Mouse (Mus musculus) spleen, embryonic (tissue): Measurements from ENCODE around the gene Mt2.
"Not testable (repeated sequence)": the region's sequence is repeated elsewhere in the genome, so short reads cannot be mapped to it uniquely, and the experiment has no call there.

Experiments
- CTCF ChIA-PET: fragments of 350-600 bp; sonication (Branson Sonifier 250); formaldehyde crosslinking; loops from one replicate; lab custom pipeline; 2022; lab: Charles Lee

The Mt2 gene

DNA sequence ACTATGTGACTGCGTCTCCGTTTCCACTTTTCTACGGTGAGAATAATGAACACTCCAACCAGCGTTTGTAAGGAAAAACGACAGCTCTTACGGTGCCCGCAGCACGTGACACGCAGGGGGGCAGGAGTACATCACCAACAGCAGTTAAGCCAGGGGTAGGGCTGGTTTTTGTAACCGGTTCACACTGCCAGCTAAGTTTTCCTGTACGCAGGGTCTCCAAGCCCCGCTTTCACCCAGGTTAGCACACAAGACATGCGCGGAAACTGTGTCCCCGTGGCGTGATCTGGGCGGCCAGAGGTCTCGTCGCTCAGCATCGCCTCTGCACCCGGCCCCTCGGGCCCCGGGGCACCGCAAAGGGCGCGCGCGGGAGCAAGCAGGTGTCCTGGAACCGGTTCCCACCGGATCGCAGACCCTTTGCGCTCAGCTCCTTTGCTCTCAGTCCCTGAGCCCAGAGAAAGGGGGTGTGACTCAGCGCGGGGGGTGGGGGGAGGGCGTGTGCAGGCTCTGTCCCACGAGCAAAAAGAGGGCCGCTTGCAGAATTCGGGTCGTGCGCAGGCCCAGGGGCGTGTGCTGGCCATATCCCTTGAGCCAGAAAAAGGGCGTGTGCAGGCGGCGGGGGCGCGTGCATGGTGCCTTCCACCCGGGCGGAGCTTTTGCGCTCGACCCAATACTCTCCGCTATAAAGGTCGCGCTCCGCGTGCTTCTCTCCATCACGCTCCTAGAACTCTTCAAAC lies at the start of gene Mt2:
Mt2 (plus strand) TSS at position 590 of the 734 bp plus-strand sequence.
- CTCF ChIA-PET, result interaction anchor here (0.6 kb wide), 1 partner anchor 18 kb away, joined by 4 read pairs; no protein-coding TSS in a partner anchor

DNA sequence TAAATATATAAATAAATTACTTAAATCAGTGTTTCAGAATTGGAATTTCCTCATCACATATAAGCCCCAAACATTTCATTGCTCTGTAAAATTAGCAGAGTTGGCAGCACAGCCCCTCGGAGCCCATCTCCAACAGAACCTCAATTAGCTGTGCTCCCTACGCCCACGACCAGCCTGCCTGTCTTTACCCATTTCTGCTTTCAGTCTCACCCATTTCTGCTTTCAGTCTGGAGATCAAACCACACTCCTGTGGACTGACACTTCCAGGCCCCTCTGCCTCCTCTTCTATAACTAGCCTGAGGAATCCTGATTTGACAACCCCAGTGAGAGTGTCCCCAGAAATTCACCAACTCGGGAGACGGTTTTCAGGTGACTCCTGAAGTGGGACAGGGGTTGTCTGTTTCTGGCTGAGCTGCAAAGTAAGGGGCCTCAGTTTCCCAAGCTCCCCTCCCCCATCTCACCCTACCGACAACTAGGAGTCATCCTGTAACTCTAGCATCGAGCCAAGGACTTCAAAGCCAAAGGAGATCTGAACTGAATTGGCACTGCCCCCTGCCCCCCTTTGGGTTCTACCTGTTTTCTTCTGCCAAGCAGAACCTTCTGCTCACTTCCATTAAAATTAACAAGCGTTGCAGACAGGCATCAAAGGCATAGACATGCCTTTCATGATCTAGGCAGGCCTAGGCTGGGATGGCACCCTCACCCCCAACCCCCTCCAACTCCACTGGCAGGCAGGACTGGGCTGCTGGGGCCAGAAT lies 49.6 kb upstream of the Mt2 start:
- CTCF ChIA-PET, result no interaction called here

DNA sequence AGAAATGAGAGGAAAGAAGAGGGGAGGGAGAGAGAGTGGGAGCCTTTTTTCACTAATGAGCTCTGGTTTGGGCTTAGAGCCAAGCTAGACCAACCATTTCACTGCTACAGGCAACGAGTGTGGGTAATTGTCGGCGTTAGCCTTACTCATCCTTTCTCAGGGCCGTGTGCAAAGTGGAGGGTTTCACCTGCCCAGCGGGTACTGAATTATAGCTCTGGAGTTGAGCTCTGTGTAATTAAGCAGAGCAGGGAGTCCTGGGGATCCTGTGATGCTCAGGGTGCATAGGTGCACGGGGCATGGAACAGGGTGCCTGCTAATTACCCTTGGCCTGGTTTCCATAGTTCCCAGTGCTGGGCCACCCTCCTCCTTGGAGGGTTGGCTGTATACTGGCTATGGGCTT lies 44.8 kb upstream of the Mt2 start:
- CTCF ChIA-PET, result no interaction called here

GRCm38 (mm10) chr8:94129133-94129789 lies 43.2 kb upstream of the Mt2 start:
- CTCF ChIA-PET, result no interaction called here

- CTCF ChIA-PET, result no interaction called here
These were observed 42.3 kb upstream of the Mt2 start for GRCm38 (mm10) chr8:94130126-94130525.

GRCm38 (mm10) chr8:94132096-94132495 lies 40.4 kb upstream of the Mt2 start:
- CTCF ChIA-PET, result no interaction called here

DNA sequence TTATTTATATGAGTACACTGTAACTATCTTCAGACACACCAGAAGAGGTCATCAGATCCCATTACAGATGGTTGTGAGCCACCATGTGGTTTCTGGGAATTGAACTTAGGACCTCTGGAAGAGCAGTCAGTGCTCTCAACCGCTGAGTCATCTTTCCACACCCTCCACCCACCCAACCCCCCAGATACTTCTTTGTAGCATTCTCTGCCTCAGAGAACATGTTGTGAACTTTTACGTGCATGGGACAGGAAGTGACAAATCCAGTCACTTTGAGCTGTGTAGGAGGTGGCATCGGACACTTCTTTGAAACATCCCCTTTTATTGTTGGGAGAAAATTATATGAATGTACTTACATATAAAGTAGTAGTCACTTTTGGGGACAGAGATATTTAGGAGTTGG lies 37.9 kb upstream of the Mt2 start:
- CTCF ChIA-PET, result not testable (repeated sequence)

GRCm38 (mm10) chr8:94135556-94135955 lies 36.9 kb upstream of the Mt2 start:
- CTCF ChIA-PET, result no interaction called here

GRCm38 (mm10) chr8:94136192-94136591 lies 36.3 kb upstream of the Mt2 start:
- CTCF ChIA-PET, result no interaction called here

DNA sequence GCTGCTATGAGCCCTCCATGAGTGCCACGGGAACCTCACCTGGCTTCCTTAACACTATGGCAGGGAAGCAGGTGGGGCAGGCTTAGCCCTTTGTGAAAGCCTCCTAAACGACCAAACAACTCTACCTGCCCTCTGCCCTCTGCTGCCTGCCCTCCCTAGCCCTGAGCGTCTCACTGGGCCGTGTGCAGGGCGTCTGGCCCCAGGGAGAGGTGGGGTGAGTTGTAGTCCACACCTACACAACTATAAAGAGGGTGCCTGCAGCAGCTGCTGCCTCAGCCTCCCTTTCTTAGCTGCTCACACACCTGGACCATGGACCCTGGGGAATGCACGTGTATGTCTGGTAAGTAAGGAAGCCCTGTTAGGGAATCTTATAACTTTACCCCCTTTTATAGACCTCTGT lies 35.5 kb upstream of the Mt2 start, which contains the start of gene Mt4:
Mt4 (plus strand) TSS at position 265 of the 400 bp plus-strand sequence.
- CTCF ChIA-PET, result no interaction called here

- CTCF ChIA-PET, result no interaction called here
These were observed 32.1 kb upstream of the Mt2 start for GRCm38 (mm10) chr8:94140266-94140795.

- CTCF ChIA-PET, result interaction anchor here (0.6 kb wide), 1 partner anchor 53 kb away, joined by 3 read pairs; no protein-coding TSS in a partner anchor
These were observed 24.2 kb upstream of the Mt2 start for GRCm38 (mm10) chr8:94148236-94148635.

DNA sequence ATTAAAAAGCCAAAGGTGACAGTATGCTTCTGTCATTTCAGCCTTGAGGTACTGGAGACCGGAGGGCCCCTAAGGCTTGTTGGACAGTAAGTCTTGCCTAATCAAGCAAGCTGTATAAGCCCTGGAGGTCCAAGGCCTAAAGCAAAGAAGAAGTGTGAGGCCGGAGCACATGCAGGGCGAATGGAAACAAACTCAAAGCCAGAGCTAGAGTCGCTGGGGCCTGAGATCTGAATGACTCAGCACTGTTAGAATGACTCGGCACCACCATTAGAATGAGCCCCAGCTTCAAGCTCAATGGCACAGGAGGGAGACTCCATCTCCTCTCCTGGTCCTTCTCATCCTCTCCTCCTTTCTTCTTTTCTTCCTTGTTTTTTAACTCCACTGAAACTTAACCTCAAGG lies 21.5 kb upstream of the Mt2 start:
- CTCF ChIA-PET, result no interaction called here

DNA sequence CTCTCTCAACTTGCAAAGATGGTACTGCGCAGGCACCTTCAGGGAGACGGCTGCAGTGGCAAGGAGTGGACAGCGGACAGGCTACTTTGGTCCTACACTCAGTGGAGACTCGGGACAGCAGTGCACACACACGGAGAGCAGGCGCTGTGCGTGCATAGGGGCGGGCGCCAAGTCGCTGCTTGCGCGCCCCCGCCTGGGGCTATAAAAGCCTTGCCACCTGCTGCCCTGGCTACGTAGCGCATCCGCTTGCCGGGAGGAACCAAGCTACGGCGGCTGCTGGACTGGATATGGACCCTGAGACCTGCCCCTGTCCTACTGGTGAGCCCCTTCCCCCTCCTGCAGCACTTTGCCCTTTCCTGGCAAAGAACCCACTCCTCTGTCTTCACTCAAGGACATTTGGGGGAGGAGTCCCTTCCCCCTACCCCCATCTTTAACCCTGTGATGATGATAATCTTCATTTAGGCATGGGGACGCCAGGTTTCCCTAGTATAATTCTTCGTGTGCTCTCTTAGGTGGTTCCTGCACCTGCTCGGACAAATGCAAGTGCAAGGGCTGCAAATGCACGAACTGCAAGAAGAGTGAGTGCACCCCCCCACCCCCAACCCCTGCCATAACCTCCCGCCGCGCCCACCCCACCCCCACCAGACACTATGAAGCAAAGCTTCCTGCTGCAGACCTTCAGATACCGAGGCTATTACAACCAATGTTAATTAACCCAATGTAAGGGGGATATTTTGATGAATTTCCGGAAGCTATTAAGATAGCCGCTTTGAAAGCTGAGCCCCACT lies 19.8 kb upstream of the Mt2 start, which contains the start of gene Mt3:
Mt3 (plus strand) TSS at position 95 of the 788 bp plus-strand sequence.
- CTCF ChIA-PET, result no interaction called here

GRCm38 (mm10) chr8:94153451-94153850 lies 19.0 kb upstream of the Mt2 start:
- CTCF ChIA-PET, result no interaction called here

GRCm38 (mm10) chr8:94154537-94154936 lies 17.9 kb upstream of the Mt2 start:
- CTCF ChIA-PET, result no interaction called here

DNA sequence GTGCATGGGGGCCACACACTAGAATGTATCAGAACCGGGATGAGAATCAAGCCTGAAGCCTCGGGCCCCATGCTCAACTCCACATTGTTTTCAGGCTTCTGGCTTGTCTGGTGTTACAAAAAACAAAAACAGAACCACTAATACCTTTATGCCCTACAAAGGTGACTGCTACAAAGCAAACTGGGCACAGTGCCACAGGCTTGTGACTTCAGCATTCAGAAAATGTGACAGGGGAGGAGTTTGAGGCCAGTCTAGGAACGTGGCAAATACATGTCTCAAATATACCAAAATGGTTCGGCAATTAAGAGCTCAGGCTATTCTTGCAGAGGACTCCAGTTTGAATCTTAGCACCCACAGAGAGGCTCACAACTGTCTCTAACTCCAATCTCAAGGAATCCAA lies 16.4 kb upstream of the Mt2 start:
- CTCF ChIA-PET, result no interaction called here

DNA sequence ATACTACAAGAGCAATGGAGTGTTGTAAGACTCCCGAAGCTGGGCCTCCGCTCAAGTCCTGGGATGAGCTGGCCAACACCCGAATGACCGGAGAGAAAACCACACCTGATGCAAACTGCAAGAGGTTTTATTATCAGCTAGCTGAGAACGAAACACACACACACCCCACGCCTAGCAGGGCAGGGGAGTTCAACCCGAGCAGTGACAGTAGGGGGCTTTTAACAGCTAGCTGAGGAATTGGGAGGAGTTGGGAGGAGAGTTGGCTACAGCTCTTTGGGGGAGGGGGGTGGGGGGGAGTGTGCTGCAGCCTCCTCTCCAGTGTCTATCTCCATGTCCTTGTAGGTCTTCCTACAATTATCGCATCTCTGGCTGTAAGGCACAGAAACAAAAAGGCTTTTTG lies 6.7 kb upstream of the Mt2 start:
- CTCF ChIA-PET, result interaction anchor here (2.1 kb wide), 1 partner anchor 34 kb away, joined by 18 read pairs; no protein-coding TSS in a partner anchor

DNA sequence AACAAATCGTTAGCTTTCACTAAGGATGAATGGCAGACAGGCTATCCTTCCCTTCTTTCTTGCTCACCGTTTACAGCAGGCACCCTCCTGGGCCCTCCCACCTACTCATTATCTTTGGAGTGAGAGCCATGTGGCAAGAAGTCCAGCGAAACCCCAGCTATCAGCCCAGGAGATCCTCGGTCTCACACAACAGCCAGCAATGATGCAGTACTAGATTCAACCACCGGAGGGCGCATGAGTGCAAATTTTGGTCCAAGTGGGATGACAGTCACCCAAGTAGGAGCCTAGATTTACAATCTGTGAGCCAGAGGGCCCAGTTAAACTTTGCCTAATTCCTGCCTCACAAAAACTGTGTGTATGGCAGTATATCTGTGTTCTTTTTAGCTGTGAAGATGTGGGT lies 5.2 kb upstream of the Mt2 start:
- CTCF ChIA-PET, result interaction anchor here (0.5 to 2.1 kb wide), 4 partner anchors 27 to 75 kb away, joined by 3 to 18 read pairs (median 4); no protein-coding TSS in a partner anchor

DNA sequence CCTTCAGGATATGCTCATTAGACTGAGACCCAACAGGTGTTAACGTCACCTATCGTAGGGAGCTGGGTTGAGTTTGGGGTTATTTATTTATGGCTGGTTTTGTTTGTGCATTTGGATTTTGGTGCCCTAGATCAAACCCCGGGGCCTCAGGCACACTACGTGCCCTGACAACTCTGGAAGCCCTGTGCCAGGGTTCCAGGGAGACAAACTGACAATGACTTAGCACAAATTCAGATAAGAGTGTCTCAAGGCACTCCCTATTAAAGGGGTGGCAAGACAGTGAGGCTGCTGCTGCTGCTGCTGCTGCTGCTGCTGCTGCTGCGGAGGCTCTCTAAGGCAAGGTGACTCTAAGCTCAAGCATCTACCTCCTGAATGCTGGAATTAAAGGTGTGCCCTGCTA lies 2.9 kb upstream of the Mt2 start:
- CTCF ChIA-PET, result interaction anchor here (0.6 to 1.2 kb wide), 2 partner anchors 15 to 17 kb away, joined by 3 to 6 read pairs; no protein-coding TSS in a partner anchor

DNA sequence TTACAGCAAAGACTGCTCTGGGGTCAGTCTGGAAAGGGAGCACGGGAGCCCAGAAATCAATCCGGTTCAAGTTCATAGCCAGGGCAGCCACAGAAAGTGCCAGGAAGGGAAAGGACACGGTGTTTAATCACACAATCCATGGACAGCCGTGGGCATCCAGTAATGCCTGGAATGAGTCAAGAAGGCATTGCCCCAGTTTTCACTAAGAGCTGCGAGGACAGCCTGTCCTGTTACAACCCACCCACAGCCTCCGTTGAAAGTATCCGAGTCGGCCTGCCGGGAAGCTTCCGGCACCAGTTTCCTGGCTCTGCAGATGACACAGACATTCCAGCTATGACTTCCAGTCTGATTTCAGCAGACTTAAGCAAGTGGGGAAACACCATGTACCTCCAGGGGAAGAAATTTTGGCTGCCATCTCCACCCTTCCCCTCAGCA lies 1.1 kb upstream of the Mt2 start:
- CTCF ChIA-PET, result no interaction called here
